Mouse (Mus musculus) midbrain, embryonic 15.5 days (tissue): ENCODE measurements around the gene Ddx41. TPM values are rescaled to one million over a fixed set of nuclear protein-coding genes. Genes with fewer than 3 reads are reported as not detected.

Experiments
- ATAC-seq: fragments of 200-750 bp; cut with Nextera tagmentation; replicated peaks from 2 replicates; pipeline ENCODE4 v1.8.0; 2017; ENCODE audit warnings: moderate TSS enrichment
- H3K27ac ChIP-seq: fragments of 300-500 bp; sonication (generic); 2 replicates; pipeline ENCODE4 v1.5.1; 2015; ENCODE audit warnings: mild to moderate bottlenecking, inconsistent platforms
- H3K27me3 ChIP-seq: fragments of 300-500 bp; sonication (generic); replicated peaks from 2 replicates; pipeline ENCODE4 v1.6.1; 2015; ENCODE audit warnings: inconsistent platforms
- H3K36me3 ChIP-seq: fragments of 300-500 bp; sonication (generic); replicated peaks from 2 replicates; pipeline ENCODE4 v1.6.1; 2015; ENCODE audit warnings: inconsistent platforms
- H3K4me1 ChIP-seq: fragments of 300-500 bp; sonication (generic); 2 replicates; pipeline ENCODE4 v1.6.1; 2015; ENCODE audit warnings: inconsistent platforms
- H3K4me2 ChIP-seq: fragments of 300-500 bp; sonication (generic); 2 replicates; pipeline ENCODE4 v1.6.1; 2015; ENCODE audit warnings: inconsistent platforms, mild to moderate bottlenecking, moderate library complexity
- H3K4me3 ChIP-seq: fragments of 300-500 bp; sonication (generic); 2 replicates; pipeline ENCODE4 v1.5.1; 2015; ENCODE audit warnings: mild to moderate bottlenecking, inconsistent platforms
- H3K9ac ChIP-seq: fragments of 300-500 bp; sonication (generic); 2 replicates; pipeline ENCODE4 v1.6.1; 2015; ENCODE audit warnings: mild to moderate bottlenecking, inconsistent platforms
- H3K9me3 ChIP-seq: fragments of 300-500 bp; sonication (generic); 2 replicates; pipeline ENCODE4 v1.6.1; 2016; ENCODE audit warnings: inconsistent platforms
- WGBS: fragments of 180-500 bp; shearing (Covaris S2); methylation state at CpG from one replicate; pipeline ENCODE4 v1.1.7; 2015; ENCODE audit warnings: mixed read lengths; 5-methylcytosine and 5-hydroxymethylcytosine counted together
- microRNA-seq: library from miRNA; unstranded; fragments of <30 nt; microRNA quantifications from one replicate; pipeline ENCODE4, GENCODE M21; 2016
- polyA plus RNA-seq: library from polyadenylated mRNA; unstranded; fragments of >200 nt; fragmentation: Nextera tagmentation; extraction: Ambion mirVana; gene quantifications from 2 replicates; pipeline ENCODE4 v1.2.1, GENCODE M21; 2015

Ddx41 gene
- polyA plus RNA-seq, 1 experiment from 2014 or later: 63.6 TPM

GRCm38 (mm10) chr13:55482542-55482941 lies 53.9 kb downstream of the Ddx41 start:
- H3K9me3 ChIP-seq: no peaks in the 10 kb centered on the region
- no peaks in the 10 kb centered on the region for H3K27me3 ChIP-seq
- H3K27ac ChIP-seq: peak overlapping the region; percentile 99
- no peak for ATAC-seq
- peaks cover 35% of the 10 kb centered on the region for H3K36me3 ChIP-seq
- peak overlapping the region; percentile 94 for H3K4me2 ChIP-seq
- H3K4me3 ChIP-seq: peak overlapping the region; percentile 77; the same call in 1 of the 2 replicates
- WGBS: 73% methylated on average over 7 of the region's 7 CpGs
- H3K4me1 ChIP-seq: peaks cover 46% of the 10 kb centered on the region
- 0 out of 2 replicates have a peak overlapping the region, but pooled peaks have one; percentile 100 for H3K9ac ChIP-seq

Small RNA genes within 50 kb of the gene (microRNA-seq; reads per million reads assigned to microRNA genes)
- 0.74 reads per million for gene Mir6945

Other genes with a start within 250 kb of the Ddx41 start
- gene Prelid1, start 216.2 kb downstream of the Ddx41 start, polyA plus RNA-seq: 331 and 355 TPM in 2 replicates
- 104 and 105 TPM in 2 replicates for gene Rab24, start 214.7 kb downstream of the Ddx41 start, polyA plus RNA-seq
- gene Mxd3, start 206.8 kb downstream of the Ddx41 start, polyA plus RNA-seq: 7.6 and 11.8 TPM in 2 replicates
- 57.1 and 57.5 TPM in 2 replicates for gene Lman2, start 173.9 kb downstream of the Ddx41 start, polyA plus RNA-seq
- gene Rgs14, start 166.9 kb downstream of the Ddx41 start, polyA plus RNA-seq: 0.34 and 0.52 TPM in 2 replicates
- 0.05 TPM in 1 of 2 replicates, not detected in the other for gene Slc34a1, start 138.5 kb downstream of the Ddx41 start, polyA plus RNA-seq
- gene Pfn3, start 121.4 kb downstream of the Ddx41 start, polyA plus RNA-seq: 0.43 and 0.45 TPM in 2 replicates
- gene F12, start 109.9 kb downstream of the Ddx41 start, polyA plus RNA-seq: 0.09 and 0.14 TPM in 2 replicates
- 40.8 and 41.4 TPM in 2 replicates for gene Grk6, start 91.6 kb downstream of the Ddx41 start, polyA plus RNA-seq
- 5.5 and 5.7 TPM in 2 replicates for gene Prr7, start 72.4 kb downstream of the Ddx41 start, polyA plus RNA-seq
- 622 and 645 TPM in 2 replicates for gene Dbn1, start 48.5 kb downstream of the Ddx41 start, polyA plus RNA-seq
- 167 and 171 TPM in 2 replicates for gene Pdlim7, start 23.0 kb downstream of the Ddx41 start, polyA plus RNA-seq
- 5.6 and 6.4 TPM in 2 replicates for gene Dok3, start 7.4 kb downstream of the Ddx41 start, polyA plus RNA-seq
- 62.9 and 65.2 TPM in 2 replicates for gene Fam193b, start 34.5 kb upstream of the Ddx41 start, polyA plus RNA-seq
- 93.5 and 93.8 TPM in 2 replicates for gene Tmed9, start 37.1 kb upstream of the Ddx41 start, polyA plus RNA-seq
- 48.6 and 51.4 TPM in 2 replicates for gene B4galt7, start 63.2 kb upstream of the Ddx41 start, polyA plus RNA-seq
- gene Caml, start 86.3 kb upstream of the Ddx41 start, polyA plus RNA-seq: 94.4 and 103 TPM in 2 replicates
- gene Ddx46, start 98.4 kb upstream of the Ddx41 start, polyA plus RNA-seq: 26.0 and 27.2 TPM in 2 replicates
- 82.3 and 82.9 TPM in 2 replicates for gene B230219D22Rik, start 156.5 kb upstream of the Ddx41 start, polyA plus RNA-seq
- gene Txndc15, start 178.0 kb upstream of the Ddx41 start, polyA plus RNA-seq: 138 and 141 TPM in 2 replicates
- 17.3 and 17.4 TPM in 2 replicates for gene Pcbd2, start 190.7 kb upstream of the Ddx41 start, polyA plus RNA-seq
- 0.13 and 0.17 TPM in 2 replicates for gene Catsper3, start 247.9 kb upstream of the Ddx41 start, polyA plus RNA-seq